Mouse (Mus musculus) heart, embryonic 16.5 days (tissue): ENCODE measurements around the gene Hnrnpl. TPM values are rescaled to one million over a fixed set of nuclear protein-coding genes. Genes with fewer than 3 reads are reported as not detected.

Experiments used
- ATAC-seq: fragments of 200-750 bp; cut with Nextera tagmentation; replicated peaks from 2 replicates; pipeline ENCODE4 v1.8.0; 2017; ENCODE audit warnings: moderate number of reproducible peaks; ENCODE audit not compliant: insufficient read depth, low FRiP score; ENCODE audit errors: extremely low read depth
- H3K27ac ChIP-seq: fragments of 300-500 bp; sonication (generic); 2 replicates; pipeline ENCODE4 v1.5.1; 2014; ENCODE audit warnings: mild to moderate bottlenecking, low read length, control low read depth, moderate library complexity
- H3K27me3 ChIP-seq: fragments of 300-500 bp; sonication (generic); 2 replicates; pipeline ENCODE4 v1.6.1; 2014; ENCODE audit warnings: low read length, mixed read lengths; ENCODE audit not compliant: control insufficient read depth, insufficient read depth
- H3K36me3 ChIP-seq: fragments of 300-500 bp; sonication (generic); 2 replicates; pipeline ENCODE4 v1.6.1; 2014; ENCODE audit not compliant: control insufficient read depth, insufficient read depth
- H3K4me1 ChIP-seq: fragments of 300-500 bp; sonication (generic); 2 replicates; pipeline ENCODE4 v1.6.1; 2014; ENCODE audit warnings: low read length, mixed read lengths; ENCODE audit not compliant: control insufficient read depth, insufficient read depth
- H3K4me2 ChIP-seq: fragments of 300-500 bp; sonication (generic); 2 replicates; pipeline ENCODE4 v1.6.1; 2014; ENCODE audit warnings: low read depth, mild to moderate bottlenecking, control low read depth, low read length
- H3K4me3 ChIP-seq: fragments of 300-500 bp; sonication (generic); 2 replicates; pipeline ENCODE4 v1.5.1; 2014; ENCODE audit warnings: mild to moderate bottlenecking, control low read depth, low read length
- H3K9ac ChIP-seq: fragments of 300-500 bp; sonication (generic); 2 replicates; pipeline ENCODE4 v1.6.1; 2014; ENCODE audit warnings: low read length, control low read depth
- H3K9me3 ChIP-seq: fragments of 300-500 bp; sonication (generic); replicated peaks from 2 replicates; pipeline ENCODE4 v1.6.1; 2016; ENCODE audit warnings: low read length; ENCODE audit not compliant: control insufficient read depth
- WGBS: fragments of 180-500 bp; shearing (Covaris S2); extraction: QIAGEN DNeasy Blood & Tissue Kit; methylation state at CpG from one replicate; pipeline ENCODE4 v1.1.7; 2014; 5-methylcytosine and 5-hydroxymethylcytosine counted together
- polyA plus RNA-seq: library from polyadenylated mRNA; unstranded; fragments of >200 nt; fragmentation: Nextera tagmentation; extraction: Ambion mirVana; gene quantifications from 2 replicates; pipeline ENCODE4 v1.2.1, GENCODE M21; 2015

Gene Hnrnpl
- polyA plus RNA-seq, 1 experiment from 2014 or later, result 139 TPM

DNA sequence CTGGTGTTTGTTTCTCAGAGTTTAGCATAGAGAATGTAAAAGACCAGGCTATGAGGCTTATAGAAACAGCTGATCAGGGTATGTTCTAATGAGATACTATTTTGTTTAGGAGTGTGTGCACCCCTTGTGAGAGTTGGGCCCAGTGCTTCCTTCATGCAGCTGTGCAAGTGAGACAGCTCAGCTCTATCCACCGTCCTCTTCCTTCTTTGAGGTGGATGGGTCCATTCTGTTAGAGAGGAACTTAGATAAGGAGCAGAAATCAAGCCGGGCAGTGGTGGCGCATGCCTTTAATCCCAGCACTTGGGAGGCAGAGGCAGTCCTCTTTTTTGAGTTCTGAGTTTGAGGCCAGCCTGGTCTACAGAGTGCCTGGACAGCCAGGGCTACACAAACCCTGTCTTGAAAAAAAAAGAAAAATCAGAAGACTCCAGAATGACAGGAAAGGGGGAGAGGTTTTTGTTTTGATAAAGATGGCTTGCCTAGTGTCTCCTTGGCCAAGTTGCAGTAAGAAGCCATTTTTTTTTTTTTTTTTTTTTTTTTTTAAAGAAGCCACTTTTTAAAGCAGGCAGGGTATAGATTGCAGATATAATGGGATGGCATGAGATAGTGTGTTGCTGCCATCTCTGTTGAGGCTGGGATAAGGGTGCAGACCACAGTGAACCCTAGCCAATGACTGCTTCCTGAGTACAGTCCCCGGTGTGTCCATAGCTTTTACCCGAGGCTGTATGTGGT, 6.1 kb downstream of the Hnrnpl start:
- Histone ChIP-seq H3K27ac (no peak overlapping the region), H3K4me2 (no peak overlapping the region), H3K36me3 (peaks cover 65% of the 10 kb centered on the region), H3K9me3 (no peaks in the 10 kb centered on the region), H3K4me1 (peaks cover 41% of the 10 kb centered on the region), H3K27me3 (no peaks in the 10 kb centered on the region), H3K9ac (no peak overlapping the region), H3K4me3 (no peak overlapping the region)
- 54% methylated on average over 5 of the region's 5 CpGs for WGBS
- ATAC-seq, result no peak

DNA sequence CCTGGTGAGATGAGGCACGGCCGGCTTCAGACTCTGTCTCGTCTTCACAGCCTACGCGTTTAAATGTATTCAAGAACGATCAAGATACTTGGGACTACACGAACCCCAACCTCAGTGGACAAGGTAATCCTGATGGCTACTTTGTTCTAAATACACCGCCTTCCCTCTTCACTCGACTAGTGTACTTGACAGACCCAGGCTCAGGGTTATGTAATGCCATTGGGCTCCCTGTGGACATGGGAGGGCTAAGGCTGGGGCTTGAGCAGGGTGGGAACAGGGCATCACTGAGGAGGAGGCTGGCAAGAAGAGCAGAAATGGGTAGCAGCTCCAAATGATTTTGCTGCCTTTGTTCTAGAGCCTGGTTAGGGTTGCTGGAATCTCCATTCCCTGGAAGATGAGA, 6.9 kb downstream of the Hnrnpl start:
- Histone ChIP-seq H3K27me3 (no peaks in the 10 kb centered on the region), H3K9me3 (no peaks in the 10 kb centered on the region), H3K36me3 (peaks cover 72% of the 10 kb centered on the region), H3K27ac (no peak overlapping the region), H3K4me1 (peaks cover 47% of the 10 kb centered on the region), H3K9ac (no peak overlapping the region), H3K4me2 (no peak overlapping the region), H3K4me3 (no peak overlapping the region)
- 84% methylated on average over 9 of the region's 9 CpGs for WGBS
- no peak for ATAC-seq

DNA sequence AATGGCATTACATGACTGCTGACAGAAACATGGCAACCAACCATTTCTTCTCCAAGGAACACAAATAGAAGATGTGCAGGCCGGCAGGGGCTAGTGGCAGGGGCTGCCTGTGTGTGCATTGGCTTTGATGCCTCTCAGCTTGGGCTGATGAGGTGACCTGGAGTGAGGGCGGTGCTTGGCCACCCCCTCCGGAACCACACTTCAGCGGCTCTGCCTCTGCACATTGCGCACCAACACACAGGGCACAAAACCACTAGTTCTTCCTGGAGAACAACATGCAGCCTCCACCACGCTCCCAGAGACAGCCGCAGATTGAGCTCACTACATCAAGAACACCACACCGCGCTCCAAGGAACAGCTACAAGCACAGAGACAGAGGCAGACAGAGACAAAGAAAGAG, 7.9 kb downstream of the Hnrnpl start:
- H3K27me3 ChIP-seq, result no peaks in the 10 kb centered on the region
- H3K9ac ChIP-seq, result no peak overlapping the region
- no peak overlapping the region for H3K4me2 ChIP-seq
- H3K4me1 ChIP-seq, result peaks cover 56% of the 10 kb centered on the region
- H3K9me3 ChIP-seq, result no peaks in the 10 kb centered on the region
- H3K36me3 ChIP-seq, result peaks cover 81% of the 10 kb centered on the region
- no peak overlapping the region for H3K27ac ChIP-seq
- ATAC-seq, result no peak
- WGBS, result 78% methylated on average over 9 of the region's 9 CpGs
- no peak overlapping the region for H3K4me3 ChIP-seq

GRCm38 (mm10) chr7:28816920-28817319, 8.6 kb downstream of the Hnrnpl start:
- ATAC-seq, result no peak
- Histone ChIP-seq H3K9me3 (no peaks in the 10 kb centered on the region), H3K9ac (peak overlapping the region; percentile 2; the same call in 1 of the 2 replicates), H3K27me3 (no peaks in the 10 kb centered on the region), H3K4me3 (no peak overlapping the region), H3K36me3 (peaks cover 87% of the 10 kb centered on the region), H3K4me2 (no peak overlapping the region), H3K4me1 (peaks cover 58% of the 10 kb centered on the region), H3K27ac (no peak overlapping the region)
- WGBS, result 87% methylated on average over 10 of the region's 10 CpGs

- no peak overlapping the region for H3K27ac ChIP-seq
- peaks cover 52% of the 10 kb centered on the region for H3K4me1 ChIP-seq
- no peaks in the 10 kb centered on the region for H3K9me3 ChIP-seq
- peaks cover 93% of the 10 kb centered on the region for H3K36me3 ChIP-seq
- H3K4me3 ChIP-seq, result no peak overlapping the region
- H3K4me2 ChIP-seq, result no peak overlapping the region
- H3K9ac ChIP-seq, result no peak overlapping the region
- no peak for ATAC-seq
- H3K27me3 ChIP-seq, result no peaks in the 10 kb centered on the region
- 53% methylated on average over 6 of the region's 6 CpGs for WGBS
These were observed 9.2 kb downstream of the Hnrnpl start for GRCm38 (mm10) chr7:28817524-28817923.

GRCm38 (mm10) chr7:28817957-28818356, 9.6 kb downstream of the Hnrnpl start:
- Histone ChIP-seq H3K4me2 (no peak overlapping the region), H3K4me1 (peaks cover 48% of the 10 kb centered on the region), H3K4me3 (no peak overlapping the region), H3K27ac (no peak overlapping the region), H3K9ac (no peak overlapping the region), H3K9me3 (no peaks in the 10 kb centered on the region), H3K27me3 (no peaks in the 10 kb centered on the region), H3K36me3 (peaks cover 91% of the 10 kb centered on the region)
- 78% methylated on average over 4 of the region's 4 CpGs for WGBS
- ATAC-seq, result no peak

GRCm38 (mm10) chr7:28818436-28818835, 10.1 kb downstream of the Hnrnpl start:
- Histone ChIP-seq H3K4me2 (no peak overlapping the region), H3K27ac (no peak overlapping the region), H3K9ac (no peak overlapping the region), H3K4me3 (no peak overlapping the region), H3K4me1 (peaks cover 43% of the 10 kb centered on the region), H3K27me3 (no peaks in the 10 kb centered on the region), H3K36me3 (peaks cover 86% of the 10 kb centered on the region), H3K9me3 (no peaks in the 10 kb centered on the region)
- WGBS, result 82% methylated on average over 16 of the region's 18 CpGs
- ATAC-seq, result no peak

GRCm38 (mm10) chr7:28818861-28819452, 10.6 kb downstream of the Hnrnpl start:
- Histone ChIP-seq H3K27me3 (no peaks in the 10 kb centered on the region), H3K27ac (no peak overlapping the region), H3K4me3 (no peak overlapping the region), H3K9me3 (no peaks in the 10 kb centered on the region), H3K4me2 (no peak overlapping the region), H3K36me3 (peaks cover 81% of the 10 kb centered on the region), H3K9ac (no peak overlapping the region), H3K4me1 (peaks cover 42% of the 10 kb centered on the region)
- no peak for ATAC-seq
- 69% methylated on average over 4 of the region's 4 CpGs for WGBS

- H3K4me3 ChIP-seq, result no peak overlapping the region
- H3K27ac ChIP-seq, result no peak overlapping the region; the same call in 1 of the 2 replicates
- no peak for ATAC-seq
- no peaks in the 10 kb centered on the region for H3K9me3 ChIP-seq
- H3K4me2 ChIP-seq, result no peak overlapping the region
- H3K9ac ChIP-seq, result no peak overlapping the region
- H3K36me3 ChIP-seq, result peaks cover 74% of the 10 kb centered on the region
- peaks cover 46% of the 10 kb centered on the region for H3K4me1 ChIP-seq
- H3K27me3 ChIP-seq, result no peaks in the 10 kb centered on the region
- 83% methylated on average over 4 of the region's 4 CpGs for WGBS
These were observed 11.2 kb downstream of the Hnrnpl start for GRCm38 (mm10) chr7:28819571-28819970.
